24 mouse cellular contexts compared by ENCODE assay signal in genomic region chr1:140451924-140452323, GRCm38 (mm10).
DNase-seq lines count a peak whose midpoint lies in the region; ATAC-seq and TF ChIP-seq lines count a peak whose summit lies in the region.
"Had no signal": no experiment of that assay in that cellular context is flagged by ENCODE, and none has a peak within 500 bp of the region (broad histone marks: within the 10 kb centered on the region; RNA-seq: fewer than 3 reads in every experiment).

No protein-coding gene starts in this region.

- no peaks in the 10 kb centered on the region for H3K4me1 ChIP-seq in kidney, adult 2 months (ENCODE audit: control insufficient read depth, insufficient read depth, low read length)
- H3K4me1 ChIP-seq in neural tube, embryonic 14.5 days (ENCODE audit: control insufficient read depth, insufficient read depth, low read length) = no peaks in the 10 kb centered on the region
- H3K4me1 ChIP-seq in neural tube, embryonic 15.5 days = no peaks in the 10 kb centered on the region
- H3K4me1 ChIP-seq in heart, embryonic 10.5 days = no peaks in the 10 kb centered on the region
- H3K4me1 ChIP-seq: embryonic facial prominence, embryonic 12.5 days; forebrain, embryonic 10.5 days; liver, embryonic 15.5 days; midbrain, embryonic 10.5 days; neural tube, embryonic 12.5 days had no signal

- DNase-seq in kidney, adult 2 months = peak; percentile 43
- no peak for DNase-seq in kidney, adult 11 months
- peak; percentile 7 for DNase-seq in kidney, postnatal 10 days
- no peak for DNase-seq in heart, embryonic 10.5 days (ENCODE audit: low spot score)
- DNase-seq: adrenal gland, adult 8-10 months; B cell, adult 2 months; cerebellum, adult 2 months; heart, postnatal 14 days; layer of hippocampus, adult 9-11 months; lung, postnatal 14 days had no signal

- no peak overlapping the region for H3K4me2 ChIP-seq in neural tube, embryonic 14.5 days (ENCODE audit: low read depth, low read length)
- H3K4me2 ChIP-seq in neural tube, embryonic 15.5 days = no peak overlapping the region
- H3K4me2 ChIP-seq: embryonic facial prominence, embryonic 12.5 days; liver, embryonic 15.5 days; lung, embryonic 14.5 days; neural tube, embryonic 12.5 days had no signal

- no peak overlapping the region for H3K27ac ChIP-seq in kidney, adult 2 months (ENCODE audit: insufficient read depth, low read depth, low read length)
- no peak overlapping the region for H3K27ac ChIP-seq in neural tube, embryonic 14.5 days (ENCODE audit: low read depth, low read length)
- no peak overlapping the region for H3K27ac ChIP-seq in neural tube, embryonic 15.5 days (replicated peaks)
- H3K27ac ChIP-seq in heart, embryonic 10.5 days = no peak overlapping the region
- H3K27ac ChIP-seq: embryonic facial prominence, embryonic 12.5 days; forebrain, embryonic 10.5 days; liver, embryonic 15.5 days; midbrain, embryonic 10.5 days; neural tube, embryonic 12.5 days had no signal

- ATAC-seq in neural tube, embryonic 14.5 days (ENCODE audit: low read depth) = 0 out of 2 replicates have a peak, but pooled peaks have one; percentile 51
- no peak for ATAC-seq in neural tube, embryonic 15.5 days (ENCODE audit: low FRiP score)
- ATAC-seq: activated CD4-positive, CD25-positive, alpha-beta regulatory T cell, adult 4 months; forebrain, embryonic 16.5 days; intestine, postnatal 0 days; midbrain, embryonic 16.5 days had no signal

- H3K4me3 ChIP-seq in kidney, adult 2 months (ENCODE audit: insufficient read depth, low read depth, low read length) = no peak overlapping the region
- H3K4me3 ChIP-seq in neural tube, embryonic 14.5 days (ENCODE audit: low read depth, low read length) = no peak overlapping the region
- no peak overlapping the region for H3K4me3 ChIP-seq in neural tube, embryonic 15.5 days (replicated peaks)
- no peak overlapping the region for H3K4me3 ChIP-seq in heart, embryonic 10.5 days
- H3K4me3 ChIP-seq: embryonic facial prominence, embryonic 12.5 days; forebrain, embryonic 10.5 days; liver, embryonic 15.5 days; midbrain, embryonic 10.5 days; myocyte; neural tube, embryonic 12.5 days had no signal

- WGBS in kidney, adult 2 months = 73% methylated on average over 1 of the region's 1 CpGs
- WGBS in neural tube, embryonic 14.5 days = 69% methylated on average over 1 of the region's 1 CpGs
- 71% methylated on average over 1 of the region's 1 CpGs for WGBS in neural tube, embryonic 15.5 days
- 74% methylated on average over 1 of the region's 1 CpGs for WGBS in heart, embryonic 10.5 days

- no peaks in the 10 kb centered on the region for H3K9me3 ChIP-seq in neural tube, embryonic 14.5 days (ENCODE audit: control insufficient read depth, low read length)
- no peaks in the 10 kb centered on the region for H3K9me3 ChIP-seq in neural tube, embryonic 15.5 days (replicated peaks)
- no peaks in the 10 kb centered on the region for H3K9me3 ChIP-seq in heart, embryonic 10.5 days
- H3K9me3 ChIP-seq: embryonic facial prominence, embryonic 12.5 days; forebrain, embryonic 10.5 days; liver, embryonic 15.5 days; midbrain, embryonic 10.5 days; neural tube, embryonic 12.5 days had no signal

- TF ChIP-seq POLR2A in kidney, adult 2 months (IDR thresholded peaks at IDR 0.05; ENCODE audit: low read depth, low read length) = no peak

- TF ChIP-seq CTCF in kidney, adult 2 months (conservative IDR thresholded peaks at IDR 0.05; ENCODE audit: insufficient read depth, insufficient read length, low read depth, low read length) = no peak

- H3K9ac ChIP-seq in neural tube, embryonic 14.5 days (replicated peaks; ENCODE audit: low read depth, low read length) = no peak overlapping the region
- H3K9ac ChIP-seq in neural tube, embryonic 15.5 days (replicated peaks) = no peak overlapping the region
- H3K9ac ChIP-seq: embryonic facial prominence, embryonic 12.5 days; liver, embryonic 15.5 days; lung, embryonic 14.5 days; neural tube, embryonic 12.5 days had no signal

- H3K27me3 ChIP-seq in kidney, adult 2 months (replicated peaks; ENCODE audit: control insufficient read depth, insufficient read depth, low read length) = no peaks in the 10 kb centered on the region
- no peaks in the 10 kb centered on the region for H3K27me3 ChIP-seq in neural tube, embryonic 14.5 days (ENCODE audit: control insufficient read depth, insufficient read depth, low read length)
- H3K27me3 ChIP-seq in neural tube, embryonic 15.5 days (replicated peaks) = no peaks in the 10 kb centered on the region
- H3K27me3 ChIP-seq in heart, embryonic 10.5 days (ENCODE audit: insufficient read depth, poor library complexity, severe bottlenecking) = no peaks in the 10 kb centered on the region
- H3K27me3 ChIP-seq: CH12.LX; embryonic facial prominence, embryonic 12.5 days; liver, embryonic 15.5 days; neural tube, embryonic 12.5 days had no signal

- H3K36me3 ChIP-seq in kidney, adult 2 months (ENCODE audit: control insufficient read depth, insufficient read depth, low read length) = no peaks in the 10 kb centered on the region
- H3K36me3 ChIP-seq in neural tube, embryonic 14.5 days (ENCODE audit: control insufficient read depth, insufficient read depth, low read length) = no peaks in the 10 kb centered on the region
- H3K36me3 ChIP-seq in neural tube, embryonic 15.5 days = no peaks in the 10 kb centered on the region
- no peaks in the 10 kb centered on the region for H3K36me3 ChIP-seq in heart, embryonic 10.5 days
- H3K36me3 ChIP-seq: embryonic facial prominence, embryonic 12.5 days; forebrain, embryonic 10.5 days; liver, embryonic 15.5 days; midbrain, embryonic 10.5 days; neural tube, embryonic 12.5 days had no signal

Comparison
In these comparisons a context has a peak if more than half of its experiments do, and no peak if none do; other contexts are left out.
1. DNase-seq: peak in kidney, adult 2 months (single experiment) and kidney, postnatal 10 days (single experiment); none in kidney, adult 11 months (single experiment) and heart, embryonic 10.5 days (single experiment).